Mouse (Mus musculus): Measurements from ENCODE around the gene Hist1h2ad. TPM values are rescaled to one million over a fixed set of nuclear protein-coding genes. Genes with fewer than 3 reads are reported as not detected.
"Not testable (repeated sequence)": the region's sequence is repeated elsewhere in the genome, so short reads cannot be mapped to it uniquely, and the experiment has no call there.

Hist1h2ad gene
- polyA plus RNA-seq, 1 experiment, result 12.2 TPM

DNA sequence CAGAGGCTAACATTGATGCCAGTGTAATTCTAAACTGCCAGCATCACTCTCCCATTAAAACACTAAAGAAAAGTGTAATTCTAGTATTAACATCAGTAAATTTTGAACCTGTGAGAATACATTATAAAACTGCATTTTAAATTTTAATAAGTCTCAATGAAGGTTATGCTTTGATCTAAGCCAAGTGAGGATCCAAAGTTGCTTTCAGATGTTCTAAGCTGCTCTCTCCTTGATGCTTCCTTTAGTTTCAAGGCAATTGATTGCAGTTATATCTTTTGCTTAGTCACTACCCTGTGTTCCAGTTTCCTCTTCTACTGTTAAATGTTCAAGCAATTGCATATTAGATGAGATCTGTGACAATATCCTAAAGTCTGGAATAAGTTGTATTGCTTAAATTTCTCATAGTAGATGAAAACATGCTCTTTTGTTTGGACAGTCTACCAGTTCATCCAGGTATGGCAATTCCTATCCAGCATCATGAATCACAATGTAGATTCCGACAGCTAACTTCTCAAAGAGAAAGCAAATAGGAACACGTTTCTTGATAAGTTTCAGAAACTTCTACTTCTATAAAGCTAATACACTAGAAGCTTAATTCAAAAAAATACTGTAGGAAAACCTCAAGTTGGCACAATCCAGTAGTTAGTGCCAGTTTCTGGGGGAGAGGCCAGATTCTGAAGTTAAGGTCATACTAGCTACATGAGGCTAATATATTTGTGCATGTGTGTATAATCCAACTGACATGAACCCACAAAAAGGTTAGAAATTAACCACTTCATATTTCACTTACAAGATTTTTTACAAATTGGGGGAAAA lies 1.8 kb upstream of the Hist1h2ad start:
- TF ChIP-seq CTCF (IDR thresholded peaks at IDR 0.05; ENCODE audit: extremely low read depth, insufficient read depth, insufficient read length, insufficient replicate concordance) (no peak), POLR2A (IDR thresholded peaks at IDR 0.05; ENCODE audit: low read depth, low read length) (no peak)
- Histone ChIP-seq H3K4me1 (ENCODE audit: control insufficient read depth, insufficient read depth, insufficient read length) (peaks cover 2% of the 10 kb centered on the region; the same call in 1 of the 2 replicates), H3K27ac (ENCODE audit: insufficient read depth, low read length) (no peak overlapping the region), H3K36me3 (ENCODE audit: control insufficient read depth, insufficient read depth, low read length) (no peaks in the 10 kb centered on the region), H3K27me3 (ENCODE audit: control insufficient read depth, insufficient read depth, low read length) (no peaks in the 10 kb centered on the region), H3K4me3 (ENCODE audit: extremely low read depth, insufficient read depth, insufficient read length) (peak overlapping the region; percentile 30; the same call in 1 of the 2 replicates)
- WGBS, result 32% methylated on average over 2 of the region's 2 CpGs
- no peak for DNase-seq (ENCODE audit: low read depth in 1 of 2, low spot score in 2 of 2)

DNA sequence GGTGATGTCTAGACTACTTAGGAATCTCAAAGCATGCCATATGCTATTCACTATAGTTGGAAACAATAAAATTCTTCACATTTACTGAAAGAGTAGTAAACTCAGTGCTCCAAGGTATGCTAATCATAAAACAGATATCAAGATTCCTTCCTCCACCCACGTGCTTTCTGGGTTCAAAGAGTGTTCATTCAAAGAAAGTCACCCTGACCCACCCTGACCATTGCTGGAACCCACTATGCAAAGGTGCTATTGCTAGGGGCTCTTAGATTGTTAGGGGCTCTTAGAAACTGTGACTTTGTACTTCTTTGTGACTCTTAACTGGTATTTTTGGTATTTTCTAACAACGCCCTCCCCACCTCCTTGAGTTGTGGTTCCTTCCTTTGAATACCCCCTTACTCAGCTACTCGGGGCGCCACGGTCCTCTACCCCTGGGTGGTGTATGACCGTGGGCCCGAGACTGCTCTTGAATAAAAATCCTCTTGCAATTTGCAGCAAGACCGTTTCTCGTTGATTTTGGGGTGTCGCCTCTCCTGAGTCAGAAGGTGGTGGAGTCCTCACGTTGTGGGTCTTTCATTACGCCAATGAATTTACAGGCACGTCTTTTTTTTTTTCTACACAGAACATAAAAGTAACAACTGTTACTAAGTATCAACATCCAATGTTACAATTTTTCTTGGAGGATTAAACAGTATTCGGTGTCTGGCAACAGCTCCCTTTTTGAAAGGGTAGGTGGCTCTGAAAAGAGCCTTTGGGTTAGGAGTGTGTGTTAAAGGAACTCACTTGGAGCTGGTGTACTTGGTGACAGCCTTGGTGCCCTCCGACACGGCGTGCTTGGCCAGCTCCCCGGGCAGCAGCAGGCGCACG lies 915 bp upstream of the Hist1h2ad start:
- not testable (repeated sequence) for DNase-seq (ENCODE audit: low read depth in 1 of 2, low spot score in 2 of 2); H3K36me3 ChIP-seq (ENCODE audit: control insufficient read depth, insufficient read depth, low read length); H3K27me3 ChIP-seq (ENCODE audit: control insufficient read depth, insufficient read depth, low read length); H3K4me1 ChIP-seq (ENCODE audit: control insufficient read depth, insufficient read depth, insufficient read length)
- WGBS, result 6% methylated on average over 20 of the region's 20 CpGs
- H3K4me3 ChIP-seq (ENCODE audit: extremely low read depth, insufficient read depth, insufficient read length), result peak overlapping the region; percentile 33; the same call in 1 of the 2 replicates
- peak overlapping the region; percentile 95 for H3K27ac ChIP-seq (ENCODE audit: insufficient read depth, low read length)

DNA sequence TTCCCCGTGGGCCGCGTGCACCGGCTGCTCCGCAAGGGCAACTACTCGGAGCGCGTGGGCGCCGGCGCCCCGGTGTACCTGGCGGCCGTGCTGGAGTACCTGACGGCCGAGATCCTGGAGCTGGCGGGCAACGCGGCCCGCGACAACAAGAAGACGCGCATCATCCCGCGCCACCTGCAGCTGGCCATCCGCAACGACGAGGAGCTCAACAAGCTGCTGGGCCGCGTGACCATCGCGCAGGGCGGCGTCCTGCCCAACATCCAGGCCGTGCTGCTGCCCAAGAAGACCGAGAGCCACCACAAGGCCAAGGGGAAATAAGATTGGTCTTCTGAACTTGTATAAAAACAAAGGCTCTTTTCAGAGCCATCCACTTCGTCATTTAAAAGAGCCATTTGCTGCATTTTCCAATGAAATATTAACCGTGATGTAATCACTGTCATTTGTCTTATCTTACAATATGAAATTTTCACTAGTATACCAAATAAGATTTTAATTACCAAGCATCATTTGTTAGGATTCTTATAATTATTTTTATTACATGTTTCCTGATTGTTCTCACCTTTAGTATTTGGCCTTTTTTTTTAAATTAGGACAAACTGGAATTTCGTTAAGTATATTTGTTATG lies 477 bp downstream of the Hist1h2ad start:
- H3K4me3 ChIP-seq (ENCODE audit: extremely low read depth, insufficient read depth, insufficient read length); DNase-seq (ENCODE audit: low read depth in 1 of 2, low spot score in 2 of 2): not testable (repeated sequence)
- peak overlapping the region; percentile 80 for H3K27ac ChIP-seq (ENCODE audit: insufficient read depth, low read length)

DNA sequence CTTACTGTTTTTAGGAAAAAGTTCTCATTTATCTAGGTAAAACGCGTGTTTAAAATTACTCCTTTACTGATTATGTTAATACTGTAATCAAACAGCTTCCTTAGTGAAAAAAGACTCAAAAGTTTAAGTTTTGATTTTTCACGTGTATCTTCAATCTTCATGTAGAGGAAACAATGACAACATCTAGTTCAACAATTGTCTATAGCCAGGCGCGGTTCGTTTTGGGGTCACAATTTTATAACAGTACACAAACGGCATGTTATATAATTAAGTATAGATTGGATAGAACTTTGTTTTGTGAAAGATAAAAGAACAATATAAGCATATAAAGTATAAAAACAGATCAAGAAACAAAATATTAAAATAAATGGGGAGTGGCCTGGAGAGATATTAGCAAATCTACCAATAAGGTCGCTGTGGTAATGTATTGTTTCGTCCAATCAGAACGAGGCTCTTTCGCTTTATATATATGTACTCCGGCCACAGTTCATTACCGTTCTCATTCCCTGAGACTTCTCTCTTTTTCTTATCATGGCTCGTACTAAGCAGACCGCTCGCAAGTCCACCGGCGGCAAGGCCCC lies 1.2 kb downstream of the Hist1h2ad start, which contains the start of gene Hist1h3d:
Gene Hist1h3d, plus strand, starts transcription at position 493 of the 581 bp plus-strand sequence.
- no peaks in the 10 kb centered on the region for H3K27me3 ChIP-seq (ENCODE audit: control insufficient read depth, insufficient read depth, low read length)
- peaks cover 2% of the 10 kb centered on the region; the same call in 1 of the 2 replicates for H3K4me1 ChIP-seq (ENCODE audit: control insufficient read depth, insufficient read depth, insufficient read length)
- no peaks in the 10 kb centered on the region for H3K36me3 ChIP-seq (ENCODE audit: control insufficient read depth, insufficient read depth, low read length)
- peak within 1 kb of the TSS; percentile 83 for H3K27ac ChIP-seq (ENCODE audit: insufficient read depth, low read length)
- H3K4me3 ChIP-seq (ENCODE audit: extremely low read depth, insufficient read depth, insufficient read length), result peak within 1 kb of the TSS; percentile 55
- TF ChIP-seq POLR2A (IDR thresholded peaks at IDR 0.05; ENCODE audit: low read depth, low read length), result peak; percentile 27; the same call in 1 of the 2 replicates
- TF ChIP-seq CTCF (IDR thresholded peaks at IDR 0.05; ENCODE audit: extremely low read depth, insufficient read depth, insufficient read length, insufficient replicate concordance), result no peak
- WGBS, result under 1% methylated on average over 18 of the region's 18 CpGs
- DNase-seq (ENCODE audit: low read depth in 1 of 2, low spot score in 2 of 2), result peak; percentile 41 to 79

More for the DNA sequence above, 477 bp downstream of the Hist1h2ad start:
- not testable (repeated sequence) for H3K36me3 ChIP-seq (ENCODE audit: control insufficient read depth, insufficient read depth, low read length); H3K27me3 ChIP-seq (ENCODE audit: control insufficient read depth, insufficient read depth, low read length); H3K4me1 ChIP-seq (ENCODE audit: control insufficient read depth, insufficient read depth, insufficient read length)
- WGBS, result under 1% methylated on average over 12 of the region's 39 CpGs

DNA sequence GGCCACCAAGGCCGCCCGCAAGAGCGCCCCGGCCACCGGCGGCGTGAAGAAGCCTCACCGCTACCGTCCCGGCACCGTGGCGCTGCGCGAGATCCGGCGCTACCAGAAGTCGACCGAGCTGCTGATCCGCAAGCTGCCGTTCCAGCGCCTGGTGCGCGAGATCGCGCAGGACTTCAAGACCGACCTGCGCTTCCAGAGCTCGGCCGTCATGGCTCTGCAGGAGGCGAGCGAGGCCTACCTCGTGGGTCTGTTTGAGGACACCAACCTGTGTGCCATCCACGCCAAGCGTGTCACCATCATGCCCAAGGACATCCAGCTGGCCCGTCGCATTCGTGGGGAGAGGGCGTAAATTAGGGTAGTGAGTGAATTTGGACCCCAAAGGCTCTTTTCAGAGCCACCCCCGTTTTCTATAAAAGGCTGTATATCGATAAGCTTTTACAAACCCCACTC lies 1.7 kb downstream of the Hist1h2ad start:
- peak overlapping the region; percentile 83 for H3K27ac ChIP-seq (ENCODE audit: insufficient read depth, low read length)
- under 1% methylated on average over 18 of the region's 40 CpGs for WGBS
- not testable (repeated sequence) for DNase-seq (ENCODE audit: low read depth in 1 of 2, low spot score in 2 of 2); H3K27me3 ChIP-seq (ENCODE audit: control insufficient read depth, insufficient read depth, low read length); H3K36me3 ChIP-seq (ENCODE audit: control insufficient read depth, insufficient read depth, low read length); H3K4me1 ChIP-seq (ENCODE audit: control insufficient read depth, insufficient read depth, insufficient read length)
- H3K4me3 ChIP-seq (ENCODE audit: extremely low read depth, insufficient read depth, insufficient read length), result peak overlapping the region; percentile 55
- peak; percentile 10; the same call in 1 of the 2 replicates for TF ChIP-seq POLR2A (IDR thresholded peaks at IDR 0.05; ENCODE audit: low read depth, low read length)

DNA sequence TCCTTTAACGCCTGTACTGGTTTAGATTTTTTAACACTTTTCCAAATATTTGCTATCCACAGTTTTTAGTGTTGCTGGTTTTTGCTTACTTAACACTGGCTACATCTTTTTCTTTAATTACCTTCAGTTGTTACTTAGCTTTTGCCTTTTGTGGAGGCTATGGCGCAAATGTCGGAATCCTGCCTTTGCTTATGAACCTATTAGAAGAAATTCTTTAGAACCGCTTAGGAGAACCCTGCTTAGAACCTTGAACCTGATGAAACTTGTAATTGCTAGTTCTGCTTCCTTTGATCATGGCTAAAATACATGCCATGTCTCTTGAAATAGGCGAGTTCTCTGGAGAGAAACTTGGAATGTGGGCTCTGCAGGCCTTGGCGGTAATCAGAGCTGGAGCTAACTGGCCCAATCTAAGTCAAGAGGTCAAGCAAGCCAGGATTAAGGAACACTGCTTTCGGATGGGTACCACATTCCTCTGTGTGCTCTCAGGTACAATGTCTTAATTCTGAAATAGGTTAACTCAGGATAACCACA lies 2.2 kb downstream of the Hist1h2ad start:
- 49% methylated on average over 7 of the region's 7 CpGs for WGBS
- peak overlapping the region; percentile 28 for H3K4me3 ChIP-seq (ENCODE audit: extremely low read depth, insufficient read depth, insufficient read length)

More for the DNA sequence above, 2.2 kb downstream of the Hist1h2ad start:
- Histone ChIP-seq H3K27me3 (ENCODE audit: control insufficient read depth, insufficient read depth, low read length) (no peaks in the 10 kb centered on the region), H3K27ac (ENCODE audit: insufficient read depth, low read length) (peak overlapping the region; percentile 21; the same call in 1 of the 2 replicates), H3K4me1 (ENCODE audit: control insufficient read depth, insufficient read depth, insufficient read length) (peaks cover 2% of the 10 kb centered on the region; the same call in 1 of the 2 replicates), H3K36me3 (ENCODE audit: control insufficient read depth, insufficient read depth, low read length) (no peaks in the 10 kb centered on the region)
- DNase-seq (ENCODE audit: low read depth in 1 of 2, low spot score in 2 of 2), result no peak
- TF ChIP-seq POLR2A (IDR thresholded peaks at IDR 0.05; ENCODE audit: low read depth, low read length), result no peak
- no peak for TF ChIP-seq CTCF (IDR thresholded peaks at IDR 0.05; ENCODE audit: extremely low read depth, insufficient read depth, insufficient read length, insufficient replicate concordance)
